ENCODE assay signal across 11 mouse cellular contexts in genomic region chr17:9308507-9308906, GRCm38 (mm10).
"Had no signal": no experiment of that assay in that cellular context is flagged by ENCODE, and none has a peak within 500 bp of the region (broad histone marks: within the 10 kb centered on the region; RNA-seq: fewer than 3 reads in every experiment).

No protein-coding gene starts in this region.

- H3K4me3 ChIP-seq: limb, embryonic 13.5 days had no signal

- DNase-seq: kidney, adult 9 months; kidney, postnatal 36 days; layer of hippocampus, adult 9-11 months; layer of hippocampus, postnatal 36 days; lung, adult 18-20 months; thymus, adult 18-20 months; thymus, postnatal 14 days had no signal

- H3K27me3 ChIP-seq: limb, embryonic 13.5 days had no signal

- ATAC-seq: midbrain, embryonic 16.5 days had no signal

- H3K9me3 ChIP-seq: limb, embryonic 13.5 days had no signal

- H3K9ac ChIP-seq: limb, embryonic 13.5 days; liver, embryonic 14.5 days had no signal

- H3K36me3 ChIP-seq: limb, embryonic 13.5 days had no signal

- H3K4me1 ChIP-seq: limb, embryonic 13.5 days had no signal

- H3K4me2 ChIP-seq: limb, embryonic 13.5 days had no signal

- H3K27ac ChIP-seq: kidney, postnatal 0 days; limb, embryonic 13.5 days; liver, embryonic 14.5 days had no signal
